ENCODE assay signal across 11 mouse cellular contexts in the genomic region with DNA sequence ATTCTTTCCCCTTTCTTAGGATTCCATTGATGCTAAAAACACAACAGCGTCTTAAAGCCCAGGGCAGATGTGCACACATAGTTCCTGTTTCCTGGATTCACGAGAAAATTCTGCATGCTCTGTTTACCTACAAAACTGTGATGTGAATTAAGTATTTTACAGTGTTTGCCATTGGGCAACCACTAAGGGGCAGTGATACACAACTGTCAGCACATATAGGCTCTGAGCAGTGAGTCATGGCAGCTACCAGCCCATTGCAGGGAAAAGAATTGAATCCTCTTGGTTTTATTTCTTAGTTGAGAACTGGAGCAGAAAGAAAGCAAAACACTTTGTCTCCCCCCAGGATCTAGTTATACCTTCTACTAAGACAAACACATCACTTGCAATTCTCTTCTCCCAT.
DNase-seq lines count a peak whose midpoint lies in the region; ATAC-seq and TF ChIP-seq lines count a peak whose summit lies in the region.
"Had no signal": no experiment of that assay in that cellular context is flagged by ENCODE, and none has a peak within 500 bp of the region (broad histone marks: within the 10 kb centered on the region; RNA-seq: fewer than 3 reads in every experiment).

No protein-coding gene starts in this region.

- no peaks in the 10 kb centered on the region for H3K36me3 ChIP-seq in forebrain, embryonic 14.5 days (ENCODE audit: control insufficient read depth, insufficient read depth, low read length)
- no peaks in the 10 kb centered on the region for H3K36me3 ChIP-seq in midbrain, embryonic 13.5 days
- H3K36me3 ChIP-seq in thymus, adult 2 months (ENCODE audit: control insufficient read depth, insufficient read depth, low read length): no peaks in the 10 kb centered on the region

- H3K4me3 ChIP-seq in forebrain, embryonic 14.5 days (ENCODE audit: low read depth, low read length): no peak overlapping the region
- H3K4me3 ChIP-seq in midbrain, embryonic 13.5 days (replicated peaks): no peak overlapping the region
- no peak overlapping the region for H3K4me3 ChIP-seq in thymus, adult 2 months (ENCODE audit: control insufficient read depth, insufficient read depth, low read length)
- H3K4me3 ChIP-seq: myocyte had no signal

- H3K4me2 ChIP-seq in forebrain, embryonic 14.5 days (ENCODE audit: low read length): no peak overlapping the region
- H3K4me2 ChIP-seq in midbrain, embryonic 13.5 days (replicated peaks): no peak overlapping the region

- peak; percentile 57; the same call in 1 of the 2 replicates for ATAC-seq in forebrain, embryonic 14.5 days
- peak; percentile 73; the same call in 1 of the 2 replicates for ATAC-seq in midbrain, embryonic 13.5 days

- no peaks in the 10 kb centered on the region for H3K9me3 ChIP-seq in forebrain, embryonic 14.5 days (replicated peaks; ENCODE audit: control insufficient read depth, low read length)
- no peaks in the 10 kb centered on the region for H3K9me3 ChIP-seq in midbrain, embryonic 13.5 days

- H3K27me3 ChIP-seq in forebrain, embryonic 14.5 days (replicated peaks; ENCODE audit: control insufficient read depth, insufficient read depth, low read length): no peaks in the 10 kb centered on the region
- no peaks in the 10 kb centered on the region for H3K27me3 ChIP-seq in midbrain, embryonic 13.5 days
- H3K27me3 ChIP-seq in thymus, adult 2 months (ENCODE audit: control insufficient read depth, insufficient read depth, low read length): no peaks in the 10 kb centered on the region

- 70% methylated on average over 2 of the region's 2 CpGs for WGBS in forebrain, embryonic 14.5 days
- WGBS in midbrain, embryonic 13.5 days: 60% methylated on average over 2 of the region's 2 CpGs
- WGBS in thymus, adult 2 months: 57% methylated on average over 2 of the region's 2 CpGs

- no peak overlapping the region for H3K27ac ChIP-seq in forebrain, embryonic 14.5 days (ENCODE audit: low read depth, low read length)
- no peak overlapping the region for H3K27ac ChIP-seq in midbrain, embryonic 13.5 days
- no peak overlapping the region for H3K27ac ChIP-seq in thymus, adult 2 months (ENCODE audit: control insufficient read depth, insufficient read depth, low read length)
- H3K27ac ChIP-seq: liver, embryonic 14.5 days had no signal

- DNase-seq in cerebellum, postnatal 14 days: peak; percentile 3 to 8
- no peak for DNase-seq in cerebellum, adult 9-10 months
- peak; percentile 81 for DNase-seq in 416B (ENCODE audit: low read depth)
- peak; percentile 59 for DNase-seq in forebrain, embryonic 14.5 days (ENCODE audit: low spot score)
- DNase-seq in thymus, adult 2 months: no peak
- no peak for DNase-seq in MN1 (ENCODE audit: low spot score)
- DNase-seq in adrenal gland, adult 8-10 months: no peak
- DNase-seq: kidney, postnatal 4 days had no signal

- TF ChIP-seq CTCF in thymus, adult 2 months (IDR thresholded peaks at IDR 0.05; ENCODE audit: borderline replicate concordance, control insufficient read depth, extremely low read depth, insufficient read depth, low read length, poor library complexity): no peak

- H3K9ac ChIP-seq in forebrain, embryonic 14.5 days (ENCODE audit: low read length): no peak overlapping the region
- no peak overlapping the region for H3K9ac ChIP-seq in midbrain, embryonic 13.5 days (replicated peaks)
- H3K9ac ChIP-seq: liver, embryonic 14.5 days had no signal

- no peak for TF ChIP-seq POLR2A in thymus, adult 2 months (IDR thresholded peaks at IDR 0.05; ENCODE audit: control insufficient read depth, extremely low read depth, insufficient read depth, low read length, poor library complexity)

- H3K4me1 ChIP-seq in forebrain, embryonic 14.5 days (ENCODE audit: control insufficient read depth, insufficient read depth, low read length): no peaks in the 10 kb centered on the region
- H3K4me1 ChIP-seq in midbrain, embryonic 13.5 days (replicated peaks): no peaks in the 10 kb centered on the region; the same call in 1 of the 2 replicates
- H3K4me1 ChIP-seq in thymus, adult 2 months (replicated peaks; ENCODE audit: control insufficient read depth, insufficient read depth, low read length): no peaks in the 10 kb centered on the region

Comparison
In these comparisons a context has a peak if more than half of its experiments do, and no peak if none do; other contexts are left out.
1. DNase-seq: peak in cerebellum, postnatal 14 days (2 of 2), 416B (single experiment) and forebrain, embryonic 14.5 days (single experiment); none in cerebellum, adult 9-10 months (single experiment), thymus, adult 2 months (single experiment), MN1 (single experiment) and adrenal gland, adult 8-10 months (single experiment).